Mouse (Mus musculus): ENCODE data around the gene Cmtm3. TPM values are rescaled to one million over a fixed set of nuclear protein-coding genes. Genes with fewer than 3 reads are reported as not detected.

Gene Cmtm3
- 554 and 599 TPM in 2 replicates for polyA plus RNA-seq (2012; rRNA removed)

DNA sequence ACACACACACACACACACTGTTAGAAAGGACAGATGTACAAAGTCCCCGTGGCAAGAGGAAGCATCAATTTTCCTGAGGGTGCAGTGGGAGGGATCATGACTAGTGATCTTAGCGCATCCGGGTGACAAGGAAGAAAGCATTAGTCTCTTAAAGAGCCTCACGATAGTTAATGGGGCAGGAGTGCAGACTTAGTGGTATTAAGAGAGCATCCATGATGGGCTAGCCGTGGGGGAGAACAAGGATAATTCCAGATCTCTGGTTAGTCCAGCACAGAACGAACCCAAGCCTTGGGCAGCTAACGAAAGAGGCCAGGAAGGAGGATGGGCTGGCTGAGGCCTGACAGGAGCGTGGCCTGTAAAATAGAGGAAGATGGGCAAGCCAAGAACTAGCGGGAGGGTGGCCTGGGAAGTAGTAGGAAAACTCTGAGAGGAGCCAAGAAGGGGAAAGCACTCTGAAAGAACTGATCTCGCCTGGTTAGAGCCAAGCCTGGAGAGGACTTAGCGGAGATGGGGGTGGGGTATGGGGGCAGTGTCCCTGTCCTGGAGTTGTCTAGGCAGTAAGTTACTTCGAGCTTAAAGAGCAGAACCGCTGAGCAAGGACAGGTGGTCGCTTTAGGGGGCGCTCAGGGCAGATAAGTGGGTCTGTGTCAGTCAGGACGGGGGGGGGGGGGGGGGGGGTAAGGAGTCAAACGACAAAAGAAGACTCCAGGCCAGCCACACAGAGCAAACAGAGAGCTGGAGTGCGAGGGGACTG is at the start of gene Cmtm3:
Gene Cmtm3 (plus strand): TSS at position 182 of the 754 bp plus-strand sequence.

DNA sequence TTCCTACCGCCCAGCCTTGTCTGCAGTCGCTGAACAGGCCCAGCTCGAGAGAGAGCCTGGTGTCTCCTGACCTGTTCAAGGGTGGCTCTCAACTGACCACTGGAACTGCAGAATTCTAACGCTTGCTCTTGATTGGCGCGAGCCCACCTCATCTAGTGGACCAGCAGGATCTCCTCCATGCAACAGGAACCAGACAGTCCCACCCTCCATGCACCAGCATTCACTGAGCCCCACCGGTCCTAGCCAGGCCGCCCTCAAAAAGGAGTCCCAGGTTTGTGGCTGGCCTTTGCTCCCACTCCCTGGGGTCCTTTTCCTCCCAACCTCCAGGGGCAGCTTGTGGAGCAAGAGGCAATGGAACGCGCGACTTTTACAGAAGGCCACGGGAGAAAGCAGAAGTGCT is 46.1 kb upstream of the Cmtm3 start, which contains the start of gene Cmtm2a:
Gene Cmtm2a (minus strand): TSS at position 101 of the 400 bp plus-strand sequence.

DNA sequence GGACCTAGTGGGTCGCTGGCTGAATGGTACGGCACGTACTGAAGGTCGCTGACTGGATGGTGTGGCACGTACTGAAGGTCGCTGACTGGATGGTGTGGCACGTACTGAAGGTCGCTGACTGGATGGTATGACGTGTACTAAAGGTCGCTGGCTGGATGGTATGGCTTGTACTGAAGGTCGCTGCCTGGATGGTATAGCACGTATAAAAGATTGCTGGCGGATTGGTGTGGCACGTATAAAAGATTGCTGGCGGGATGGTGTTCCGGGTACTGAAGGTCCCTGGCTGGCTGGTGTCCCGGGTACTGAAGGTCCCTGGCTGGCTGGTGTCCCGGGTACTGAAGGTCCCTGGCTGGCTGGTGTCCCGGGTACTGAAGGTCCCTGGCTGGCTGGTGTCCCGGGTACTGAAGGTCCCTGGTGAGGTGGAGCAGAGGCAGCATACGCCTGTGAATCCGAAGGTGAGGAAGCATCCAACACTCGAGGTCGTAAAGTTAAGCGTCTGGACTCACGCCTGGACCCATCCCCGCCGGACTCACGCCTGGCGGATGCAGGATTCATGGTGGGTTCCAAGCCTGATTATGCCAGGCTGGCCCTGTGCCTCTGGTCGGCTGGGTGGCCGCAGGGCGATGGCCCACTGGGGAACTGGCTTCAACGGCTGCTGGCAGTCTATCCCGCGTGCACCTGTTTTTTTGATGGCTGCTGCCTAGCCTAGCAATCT is 29.6 kb upstream of the Cmtm3 start, which contains the start of the genes Gm45711 and Cmtm1:
Gene Gm45711 (minus strand): TSS at position 641 of the 715 bp plus-strand sequence.
Gene Cmtm1 (minus strand): TSS at position 705 of the 715 bp plus-strand sequence.

DNA sequence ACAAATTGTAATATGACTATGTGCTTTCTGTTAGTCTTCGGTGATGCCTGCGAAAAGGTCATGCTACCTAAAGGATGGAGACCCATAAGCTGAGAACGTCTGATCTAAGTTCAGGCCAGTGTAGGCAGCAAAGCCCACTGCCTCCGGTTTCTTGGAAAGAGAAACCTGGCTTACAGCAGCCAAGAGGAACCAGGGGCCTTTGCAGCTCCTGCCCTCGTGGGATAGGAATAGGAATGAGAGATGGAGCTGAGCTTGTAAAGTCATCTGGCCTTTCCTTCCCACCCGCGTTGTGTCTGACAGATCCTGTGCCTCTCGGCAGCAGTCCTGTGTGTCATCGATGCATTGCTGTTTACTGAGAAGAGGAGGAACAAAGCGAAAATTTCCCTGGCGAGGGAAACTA is 17.9 kb upstream of the Cmtm3 start, which contains the start of gene Gm11020:
Gene Gm11020 (plus strand): TSS at position 301 of the 400 bp plus-strand sequence.

DNA sequence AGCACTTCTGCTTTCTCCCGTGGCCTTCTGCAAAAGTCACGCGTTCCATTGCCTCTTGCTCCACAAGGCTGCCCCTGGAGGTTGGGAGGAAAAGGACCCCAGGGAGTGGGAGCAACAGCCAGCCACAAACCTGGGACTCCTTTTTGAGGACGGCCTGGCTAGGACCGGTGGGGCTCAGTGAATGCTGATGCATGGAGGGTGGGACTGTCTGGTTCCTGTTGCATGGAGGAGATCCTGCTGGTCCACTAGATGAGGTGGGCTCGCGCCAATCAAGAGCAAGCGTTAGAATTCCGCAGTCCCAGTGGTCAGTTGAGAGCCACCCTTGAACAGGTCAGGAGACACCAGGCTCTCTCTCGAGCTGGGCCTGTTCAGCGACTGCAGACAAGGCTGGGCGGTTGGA is 17.3 kb upstream of the Cmtm3 start, which contains the start of gene Cmtm2b:
Gene Cmtm2b (plus strand): TSS at position 301 of the 400 bp plus-strand sequence.

DNA sequence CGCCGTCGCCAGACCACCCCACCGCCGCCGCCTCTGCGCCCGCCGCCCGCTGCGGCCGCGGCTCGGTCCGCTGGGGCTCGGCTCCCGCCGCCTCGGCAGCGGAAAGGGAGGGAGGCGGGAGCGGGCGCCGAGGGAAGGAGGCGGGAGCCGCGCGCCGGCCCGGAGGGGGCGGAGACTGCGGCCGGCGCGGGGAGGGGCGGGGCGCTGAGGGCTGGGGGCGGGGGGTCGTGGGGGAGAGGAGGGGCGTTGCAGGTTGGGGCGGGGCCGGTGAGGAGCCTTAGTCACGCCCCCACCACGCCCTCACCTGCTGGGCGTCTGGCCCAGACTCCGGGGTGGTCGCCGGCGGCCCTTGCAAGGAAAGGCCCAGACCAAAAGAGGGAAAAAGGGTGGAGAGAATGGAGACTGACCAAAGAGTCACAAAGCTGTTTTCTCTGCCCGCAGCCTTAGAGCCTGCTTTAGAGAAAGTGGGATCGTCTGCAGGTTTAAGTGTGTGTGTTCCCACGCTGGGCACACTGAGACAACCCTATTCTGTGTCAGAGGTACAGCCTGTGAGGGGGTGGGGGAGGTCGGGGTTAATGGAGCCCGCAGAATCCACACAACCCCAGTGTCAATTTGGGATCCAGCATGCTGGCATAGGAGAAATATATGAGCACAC is 56.6 kb downstream of the Cmtm3 start, which contains the start of gene Cmtm4:
Gene Cmtm4 (minus strand): TSS at position 105 of the 655 bp plus-strand sequence.

Other genes starting within 250 kb of the Cmtm3 start
- gene Cdh5, start 237.8 kb upstream of the Cmtm3 start, polyA plus RNA-seq (2012; rRNA removed): 49.1 and 57.5 TPM in 2 replicates
- gene Bean1, start 169.0 kb upstream of the Cmtm3 start, polyA plus RNA-seq (2012; rRNA removed): 30.2 and 33.8 TPM in 2 replicates
- gene Tk2, start 90.9 kb upstream of the Cmtm3 start, polyA plus RNA-seq (2012; rRNA removed): 35.1 and 35.8 TPM in 2 replicates
- 8.8 and 14.4 TPM in 2 replicates for gene Cklf, start 88.5 kb upstream of the Cmtm3 start, polyA plus RNA-seq (2012; rRNA removed)
- gene Cmtm2a, start 46.2 kb upstream of the Cmtm3 start, polyA plus RNA-seq (2012; rRNA removed): 3.2 and 4.2 TPM in 2 replicates
- gene Gm45711, start 29.3 kb upstream of the Cmtm3 start, polyA plus RNA-seq (2012; rRNA removed): 1.3 and 2.6 TPM in 2 replicates
- 0.07 and 0.14 TPM in 2 replicates for gene Cmtm1, start 29.3 kb upstream of the Cmtm3 start, polyA plus RNA-seq (2012; rRNA removed)
- not detected in 2 replicates for gene Gm11020, start 17.8 kb upstream of the Cmtm3 start, polyA plus RNA-seq (2012; rRNA removed)
- 0.19 TPM in 1 of 2 replicates, not detected in the other for gene Cmtm2b, start 17.2 kb upstream of the Cmtm3 start, polyA plus RNA-seq (2012; rRNA removed)
- gene Cmtm4, start 56.4 kb downstream of the Cmtm3 start, polyA plus RNA-seq (2012; rRNA removed): 18.6 and 19.0 TPM in 2 replicates
- 14.7 and 16.0 TPM in 2 replicates for gene Dync1li2, start 103.6 kb downstream of the Cmtm3 start, polyA plus RNA-seq (2012; rRNA removed)
- 0.13 and 0.15 TPM in 2 replicates for gene Terb1, start 170.5 kb downstream of the Cmtm3 start, polyA plus RNA-seq (2012; rRNA removed)
- 3.4 and 5.2 TPM in 2 replicates for gene Nae1, start 195.2 kb downstream of the Cmtm3 start, polyA plus RNA-seq (2012; rRNA removed)
- 6.4 and 6.6 TPM in 2 replicates for gene Car7, start 195.3 kb downstream of the Cmtm3 start, polyA plus RNA-seq (2012; rRNA removed)

Measured in ovary, adult 2 months (tissue).